Mouse (Mus musculus): ENCODE results near the gene Suv39h2. TPM values are rescaled to one million over a fixed set of nuclear protein-coding genes. Genes with fewer than 3 reads are reported as not detected.
A peak's percentile ranks its signal among the peaks of the same experiment; 100 is the strongest.

Gene Suv39h2
- total RNA-seq, 2 experiments from 2014 or later, result 3.1 to 3.6 TPM

GRCm38 (mm10) chr2:3422548-3422947 lies 52.3 kb downstream of the Suv39h2 start, which contains the start of gene Meig1:
Meig1 (minus strand) TSS chr2:3422648.
- no peak for DNase-seq

- no peak for DNase-seq
Observed at GRCm38 (mm10) chr2:3420157-3420556, 54.7 kb downstream of the Suv39h2 start.

- DNase-seq, result peak; percentile 97
Observed at GRCm38 (mm10) chr2:3418883-3419431, 55.9 kb downstream of the Suv39h2 start.

- DNase-seq, result no peak
Observed at GRCm38 (mm10) chr2:3415676-3416075, 59.2 kb downstream of the Suv39h2 start.

GRCm38 (mm10) chr2:3414241-3414640 lies 60.6 kb downstream of the Suv39h2 start:
- DNase-seq, result peak; percentile 70

- no peak for DNase-seq
Observed at GRCm38 (mm10) chr2:3407756-3408155, 67.1 kb downstream of the Suv39h2 start.

GRCm38 (mm10) chr2:3405981-3406380 lies 68.8 kb downstream of the Suv39h2 start:
- DNase-seq, result no peak

Other genes starting within 250 kb of the Suv39h2 start
- 10 to 100 TPM; 19.2 to 19.9 TPM for gene Nmt2, start 190.8 kb downstream of the Suv39h2 start, total RNA-seq (2021)
- gene Rpp38, start 142.4 kb downstream of the Suv39h2 start, total RNA-seq (2021), result 1 to 10 TPM; 6.7 to 7.2 TPM
- under 1 TPM in 1 of 2 experiments, not detected in 1; 0.56 TPM for gene Acbd7, start 138.9 kb downstream of the Suv39h2 start, total RNA-seq (2021)
- gene Olah, start 77.8 kb downstream of the Suv39h2 start, total RNA-seq (2021), result not detected
- not detected for gene Meig1, start 52.4 kb downstream of the Suv39h2 start, total RNA-seq (2021)
- 1 to 10 TPM; 3.4 to 3.5 TPM for gene Dclre1c, start 50.9 kb downstream of the Suv39h2 start, total RNA-seq (2021)
- gene Gm45902, start 37.8 kb upstream of the Suv39h2 start, total RNA-seq (2021), result 1 to 10 TPM; 3.6 to 4.2 TPM
- 10 to 100 TPM; 49.4 to 50.4 TPM for gene Hspa14, start 37.8 kb upstream of the Suv39h2 start, total RNA-seq (2021)
- gene Cdnf, start 38.0 kb upstream of the Suv39h2 start, total RNA-seq (2021), result 1 to 10 TPM; 2.0 to 3.4 TPM
- gene Fam107b, start 95.5 kb upstream of the Suv39h2 start, total RNA-seq (2021), result 10 to 100 TPM; 24.3 to 32.0 TPM

Data from heart, postnatal 4 days (tissue).